Mouse (Mus musculus) gastrocnemius, adult 8-10 months (tissue): Measurements from ENCODE around the gene Runx3. TPM values are rescaled to one million over a fixed set of nuclear protein-coding genes. Genes with fewer than 3 reads are reported as not detected.
A peak's percentile ranks its signal among the peaks of the same experiment; 100 is the strongest.
"Not testable (repeated sequence)": the region's sequence is repeated elsewhere in the genome, so short reads cannot be mapped to it uniquely, and the experiment has no call there.

Experiments used
- DNase-seq, 2 experiments: peaks; one replicate each; pipeline ENCODE4 v3.0.0; 2022; ENCODE audit warnings: low spot score in 2 of 2
- total RNA-seq, 4 experiments: library from RNA; stranded (reverse); gene quantifications; 2 replicates each; pipeline ENCODE4 v1.2.4; 2022

The Runx3 gene
- total RNA-seq, 4 experiments from 2014 or later, result 0.07 TPM; not detected in 3

- DNase-seq, result no peak
Observed at GRCm38 (mm10) chr4:135169096-135169495, 48.6 kb downstream of the Runx3 start.

GRCm38 (mm10) chr4:135169501-135169900 is 49.0 kb downstream of the Runx3 start:
- DNase-seq, result no peak

- DNase-seq, result no peak
Observed at GRCm38 (mm10) chr4:135171304-135171875, 50.9 kb downstream of the Runx3 start.

- DNase-seq, result no peak
Observed at GRCm38 (mm10) chr4:135175406-135176120, 55.1 kb downstream of the Runx3 start.

GRCm38 (mm10) chr4:135177568-135177967 is 57.1 kb downstream of the Runx3 start:
- DNase-seq, result no peak

GRCm38 (mm10) chr4:135179077-135179481 is 58.6 kb downstream of the Runx3 start:
- no peak for DNase-seq

- DNase-seq, result no peak
Observed at GRCm38 (mm10) chr4:135181819-135182218, 61.4 kb downstream of the Runx3 start.

GRCm38 (mm10) chr4:135184277-135184676 is 63.8 kb downstream of the Runx3 start:
- not testable (repeated sequence) for DNase-seq

- DNase-seq, result no peak
Observed at GRCm38 (mm10) chr4:135189452-135190008, 69.1 kb downstream of the Runx3 start.

GRCm38 (mm10) chr4:135190364-135190763 is 69.9 kb downstream of the Runx3 start:
- no peak for DNase-seq

- DNase-seq, result no peak
Observed at GRCm38 (mm10) chr4:135191185-135191584, 70.7 kb downstream of the Runx3 start.

GRCm38 (mm10) chr4:135191604-135192003 is 71.2 kb downstream of the Runx3 start:
- DNase-seq, result no peak

GRCm38 (mm10) chr4:135192841-135193240 is 72.4 kb downstream of the Runx3 start:
- no peak for DNase-seq

- no peak for DNase-seq
Observed at GRCm38 (mm10) chr4:135197857-135198256, 77.4 kb downstream of the Runx3 start.

- DNase-seq, result no peak
Observed at GRCm38 (mm10) chr4:135201771-135202170, 81.3 kb downstream of the Runx3 start.

GRCm38 (mm10) chr4:135203279-135203678 is 82.8 kb downstream of the Runx3 start:
- DNase-seq, result no peak

GRCm38 (mm10) chr4:135203806-135204560 is 83.5 kb downstream of the Runx3 start:
- DNase-seq, result no peak

GRCm38 (mm10) chr4:135204666-135205065 is 84.2 kb downstream of the Runx3 start:
- no peak for DNase-seq

GRCm38 (mm10) chr4:135205254-135205653 is 84.8 kb downstream of the Runx3 start:
- DNase-seq, result no peak

GRCm38 (mm10) chr4:135205711-135206600 is 85.5 kb downstream of the Runx3 start:
- DNase-seq, result peak; percentile 41 to 65

GRCm38 (mm10) chr4:135209846-135210245 is 89.4 kb downstream of the Runx3 start:
- no peak for DNase-seq
